Mouse (Mus musculus): ENCODE data around the gene Mrps11. TPM values are rescaled to one million over a fixed set of nuclear protein-coding genes. Genes with fewer than 3 reads are reported as not detected.

The Mrps11 gene
- 25.0 TPM for polyA plus RNA-seq (2017; shearing (Covaris generic))

DNA sequence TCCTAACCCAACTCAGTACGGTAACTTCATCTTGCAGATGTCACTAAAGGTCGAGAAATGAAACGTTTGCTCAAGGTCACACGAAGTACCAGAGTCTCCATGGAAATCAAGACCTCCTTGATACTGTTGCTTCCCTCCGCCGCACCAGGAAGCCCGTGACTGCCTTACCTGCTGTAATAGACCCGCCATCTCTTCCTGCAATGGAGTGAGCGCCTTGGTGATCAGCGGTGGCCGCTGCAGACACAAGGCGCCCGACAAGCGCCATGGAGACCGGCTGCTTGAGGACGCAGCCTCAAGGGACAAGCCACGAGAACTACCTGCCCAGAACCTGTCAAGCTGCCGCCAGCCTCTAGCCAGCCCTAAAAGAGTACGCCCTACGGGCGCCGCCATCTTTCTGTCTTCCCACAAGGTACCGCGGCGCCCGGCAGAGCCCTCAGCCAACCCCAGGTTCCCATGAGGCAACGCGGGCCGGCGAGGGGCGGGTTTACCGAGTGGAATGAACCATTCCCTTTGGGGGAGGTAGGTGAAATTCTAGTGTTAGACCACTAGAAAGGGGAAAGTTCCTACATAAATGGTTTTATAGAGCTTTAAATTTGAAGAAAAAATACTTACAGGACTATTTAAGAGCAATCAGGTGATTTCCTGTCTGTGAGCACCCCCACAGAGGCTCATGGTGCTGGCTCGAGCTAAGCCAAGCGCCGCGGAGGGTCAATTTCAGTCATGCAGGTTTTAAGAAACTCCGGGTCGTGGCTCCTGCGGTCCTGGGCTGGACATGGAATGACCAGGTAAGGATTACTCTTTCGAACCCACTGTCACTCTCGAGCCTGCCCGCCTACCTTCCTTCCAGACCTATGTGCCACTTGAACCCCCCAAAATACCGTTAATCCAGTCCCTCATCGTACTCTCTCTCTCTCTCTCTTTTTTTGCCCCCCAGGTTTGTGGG, at the start of gene Mrps11, which contains the start of gene Mrpl46:
Mrps11 (plus strand) TSS at position 481 of the 943 bp plus-strand sequence.
Mrpl46 (minus strand) TSS at position 893 of the 943 bp plus-strand sequence.

GRCm38 (mm10) chr7:78737614-78738210, 45.2 kb upstream of the Mrps11 start, which contains the start of gene Ntrk3:
Ntrk3 (minus strand) TSS chr7:78738012.

Other genes starting within 250 kb of the Mrps11 start
- 35.0 TPM for gene Ntrk3, start 45.1 kb upstream of the Mrps11 start, polyA plus RNA-seq (2017; shearing (Covaris generic))
- gene Mrpl46, start 412 bp downstream of the Mrps11 start, polyA plus RNA-seq (2017; shearing (Covaris generic)), result 33.1 TPM
- gene Det1, start 64.1 kb downstream of the Mrps11 start, polyA plus RNA-seq (2017; shearing (Covaris generic)), result 11.3 TPM
- 25.0 TPM for gene Aen, start 112.7 kb downstream of the Mrps11 start, polyA plus RNA-seq (2017; shearing (Covaris generic))
- 48.7 TPM for gene Isg20, start 130.3 kb downstream of the Mrps11 start, polyA plus RNA-seq (2017; shearing (Covaris generic))